Mouse (Mus musculus): Measurements from ENCODE around the gene 4930451I11Rik. TPM values are rescaled to one million over a fixed set of nuclear protein-coding genes. Genes with fewer than 3 reads are reported as not detected.
A peak's percentile ranks its signal among the peaks of the same experiment; 100 is the strongest.

Gene 4930451I11Rik
- polyA plus RNA-seq, 1 experiment from 2014 or later: not detected

DNA sequence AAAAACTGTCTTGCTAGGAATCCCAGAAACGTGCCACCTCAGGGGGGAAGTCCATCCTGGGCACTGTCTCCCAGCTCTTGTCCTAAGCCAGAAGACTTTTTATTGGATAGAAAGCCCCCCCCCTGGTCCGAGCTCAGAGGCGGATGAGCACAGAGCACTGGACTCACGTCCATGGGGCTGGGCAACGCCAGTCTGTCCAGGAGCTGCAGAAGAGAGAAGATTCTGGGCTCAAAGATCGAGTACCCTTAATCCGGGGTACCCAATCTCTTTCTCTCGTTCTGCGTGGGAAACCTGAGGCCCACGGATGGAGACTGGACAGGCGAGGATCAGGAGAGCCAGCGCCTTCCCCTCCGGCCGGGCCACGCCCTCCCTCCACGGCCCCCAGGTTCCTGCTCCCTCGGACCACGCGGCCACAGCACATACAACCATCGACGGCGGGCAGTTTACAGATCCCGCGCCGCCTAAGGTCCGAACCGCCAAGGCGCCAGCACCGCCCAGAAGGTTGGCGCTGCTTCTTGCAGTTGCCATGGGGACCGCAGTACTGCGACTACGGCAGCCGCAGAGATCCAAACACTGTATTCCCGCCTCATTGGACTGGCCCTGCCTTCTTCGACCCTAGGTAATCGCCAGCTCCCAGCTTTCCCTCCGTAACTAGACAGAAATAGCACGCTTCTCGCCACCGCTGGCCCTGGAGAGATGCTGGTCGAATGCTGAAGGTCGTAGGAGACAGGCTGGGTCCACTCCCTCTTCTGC lies 22.6 kb downstream of the 4930451I11Rik start:
- H3K4me1 ChIP-seq (ENCODE audit: control insufficient read depth, insufficient read depth, low read length): peaks cover 15% of the 10 kb centered on the region
- no peaks in the 10 kb centered on the region for H3K9me3 ChIP-seq (replicated peaks; ENCODE audit: control insufficient read depth, low read length, poor library complexity, severe bottlenecking)
- H3K27me3 ChIP-seq (ENCODE audit: control insufficient read depth, insufficient read depth, low read depth, low read length): no peaks in the 10 kb centered on the region
- H3K27ac ChIP-seq (ENCODE audit: low read length): peak overlapping the region; percentile 76
- peak overlapping the region; percentile 82 for H3K4me3 ChIP-seq (ENCODE audit: low read depth, low read length)
- H3K36me3 ChIP-seq (ENCODE audit: control insufficient read depth, insufficient read depth, low read length): no peaks in the 10 kb centered on the region
- WGBS: under 1% methylated on average over 40 of the region's 43 CpGs
- H3K4me2 ChIP-seq (ENCODE audit: low read length): peak overlapping the region; percentile 89
- ATAC-seq: peak; percentile 95
- peak overlapping the region; percentile 85 for H3K9ac ChIP-seq (ENCODE audit: low read depth, low read length)

DNA sequence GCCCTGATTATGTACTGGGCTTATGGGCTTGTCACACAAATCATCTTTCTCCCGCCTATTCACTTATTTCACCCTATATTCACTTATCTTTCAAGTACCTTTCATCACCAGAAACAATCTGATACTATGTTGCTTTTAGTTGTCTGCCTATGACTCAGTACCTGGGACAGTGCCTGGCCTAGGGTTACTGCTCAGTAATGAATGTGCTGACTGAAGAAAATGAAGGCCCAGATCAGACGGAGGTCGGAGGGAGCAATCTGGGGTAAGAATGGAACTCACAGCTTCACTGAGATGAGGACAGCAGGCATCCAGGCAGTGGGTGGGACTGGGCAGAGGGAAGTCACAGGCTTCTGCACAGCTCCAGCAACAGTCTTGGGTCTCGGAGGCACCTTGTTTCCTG lies 24.0 kb downstream of the 4930451I11Rik start:
- Histone ChIP-seq H3K4me2 (ENCODE audit: low read length) (no peak overlapping the region), H3K4me3 (ENCODE audit: low read depth, low read length) (no peak overlapping the region), H3K27ac (ENCODE audit: low read length) (no peak overlapping the region), H3K36me3 (ENCODE audit: control insufficient read depth, insufficient read depth, low read length) (no peaks in the 10 kb centered on the region), H3K4me1 (ENCODE audit: control insufficient read depth, insufficient read depth, low read length) (peaks cover 15% of the 10 kb centered on the region), H3K9me3 (replicated peaks; ENCODE audit: control insufficient read depth, low read length, poor library complexity, severe bottlenecking) (no peaks in the 10 kb centered on the region), H3K9ac (ENCODE audit: low read depth, low read length) (no peak overlapping the region), H3K27me3 (ENCODE audit: control insufficient read depth, insufficient read depth, low read depth, low read length) (no peaks in the 10 kb centered on the region)
- 76% methylated on average over 4 of the region's 4 CpGs for WGBS
- ATAC-seq: no peak

DNA sequence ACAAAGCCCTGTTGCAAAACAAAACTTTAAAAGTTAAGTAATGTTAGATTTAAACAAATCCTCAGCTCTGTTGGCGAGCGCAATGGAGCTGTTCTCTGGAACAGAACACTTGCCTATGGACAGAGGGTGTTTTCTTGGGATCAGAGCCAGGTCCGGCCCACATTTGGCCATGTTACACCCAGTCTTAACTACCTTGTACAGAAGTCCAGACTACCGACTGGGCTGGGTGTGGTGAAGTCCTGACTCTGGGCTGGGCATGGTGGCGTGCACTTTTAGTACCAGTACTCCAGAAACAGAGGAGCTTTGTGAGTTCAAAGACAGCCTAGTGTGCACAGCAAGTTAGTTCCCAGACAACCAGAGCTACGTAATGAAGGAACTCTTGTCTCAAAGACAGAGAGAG lies 24.5 kb downstream of the 4930451I11Rik start:
- no peak for ATAC-seq
- no peak overlapping the region for H3K4me2 ChIP-seq (ENCODE audit: low read length)
- H3K9ac ChIP-seq (ENCODE audit: low read depth, low read length): no peak overlapping the region
- no peaks in the 10 kb centered on the region for H3K27me3 ChIP-seq (ENCODE audit: control insufficient read depth, insufficient read depth, low read depth, low read length)
- 91% methylated on average over 6 of the region's 6 CpGs for WGBS
- H3K4me3 ChIP-seq (ENCODE audit: low read depth, low read length): no peak overlapping the region
- no peak overlapping the region for H3K27ac ChIP-seq (ENCODE audit: low read length)
- H3K4me1 ChIP-seq (ENCODE audit: control insufficient read depth, insufficient read depth, low read length): peaks cover 15% of the 10 kb centered on the region
- no peaks in the 10 kb centered on the region for H3K36me3 ChIP-seq (ENCODE audit: control insufficient read depth, insufficient read depth, low read length)
- H3K9me3 ChIP-seq (replicated peaks; ENCODE audit: control insufficient read depth, low read length, poor library complexity, severe bottlenecking): no peaks in the 10 kb centered on the region

DNA sequence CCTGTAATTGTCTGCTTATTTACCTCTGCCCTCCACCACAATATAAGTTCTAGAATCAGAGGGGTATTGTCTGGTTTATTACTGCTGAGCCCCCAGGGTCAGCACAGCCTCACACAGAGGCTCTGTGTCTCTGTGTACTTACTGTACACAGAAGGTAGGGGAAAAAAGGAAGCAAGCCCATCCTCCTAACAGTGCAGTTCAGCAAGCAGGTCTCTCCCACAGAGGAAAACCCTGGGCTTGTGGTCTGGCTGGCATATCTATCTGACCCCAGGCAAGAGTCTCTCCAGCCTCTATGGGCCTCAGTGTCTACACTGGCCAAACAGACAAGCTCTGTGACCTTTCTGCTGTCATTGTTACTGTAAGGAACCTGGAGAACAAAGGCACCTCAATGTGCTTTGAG lies 27.7 kb downstream of the 4930451I11Rik start:
- H3K4me2 ChIP-seq (ENCODE audit: low read length): no peak overlapping the region
- H3K9ac ChIP-seq (ENCODE audit: low read depth, low read length): peak overlapping the region; percentile 7; the same call in 1 of the 2 replicates
- no peaks in the 10 kb centered on the region for H3K9me3 ChIP-seq (replicated peaks; ENCODE audit: control insufficient read depth, low read length, poor library complexity, severe bottlenecking)
- no peaks in the 10 kb centered on the region for H3K36me3 ChIP-seq (ENCODE audit: control insufficient read depth, insufficient read depth, low read length)
- peaks cover 23% of the 10 kb centered on the region for H3K4me1 ChIP-seq (ENCODE audit: control insufficient read depth, insufficient read depth, low read length)
- H3K4me3 ChIP-seq (ENCODE audit: low read depth, low read length): no peak overlapping the region
- H3K27me3 ChIP-seq (ENCODE audit: control insufficient read depth, insufficient read depth, low read depth, low read length): no peaks in the 10 kb centered on the region
- H3K27ac ChIP-seq (ENCODE audit: low read length): no peak overlapping the region
- ATAC-seq: no peak

DNA sequence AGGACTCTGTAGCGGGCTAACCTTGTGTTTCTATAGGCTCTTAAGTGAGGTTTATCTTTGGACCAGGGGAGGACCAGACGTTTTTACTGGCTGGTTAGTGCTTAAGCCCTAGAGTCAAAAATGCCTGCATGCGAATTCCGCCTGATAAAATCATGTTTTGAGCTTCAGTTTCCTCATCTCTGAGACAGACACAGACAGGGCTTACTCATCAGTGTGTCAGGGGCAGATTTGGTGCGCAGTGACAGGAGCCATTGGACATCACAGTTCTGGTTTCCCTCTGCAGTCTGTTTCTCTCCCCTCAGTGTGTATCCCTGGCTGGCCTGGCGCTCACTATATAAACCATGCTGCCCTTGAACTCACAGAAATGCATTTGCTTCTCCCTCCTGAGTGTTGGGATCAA lies 28.3 kb downstream of the 4930451I11Rik start:
- Histone ChIP-seq H3K9ac (ENCODE audit: low read depth, low read length) (no peak overlapping the region), H3K36me3 (ENCODE audit: control insufficient read depth, insufficient read depth, low read length) (no peaks in the 10 kb centered on the region), H3K4me1 (ENCODE audit: control insufficient read depth, insufficient read depth, low read length) (peaks cover 20% of the 10 kb centered on the region), H3K4me3 (ENCODE audit: low read depth, low read length) (no peak overlapping the region), H3K27ac (ENCODE audit: low read length) (no peak overlapping the region), H3K27me3 (ENCODE audit: control insufficient read depth, insufficient read depth, low read depth, low read length) (no peaks in the 10 kb centered on the region), H3K4me2 (ENCODE audit: low read length) (no peak overlapping the region), H3K9me3 (replicated peaks; ENCODE audit: control insufficient read depth, low read length, poor library complexity, severe bottlenecking) (no peaks in the 10 kb centered on the region)
- WGBS: 91% methylated on average over 6 of the region's 6 CpGs
- no peak for ATAC-seq

DNA sequence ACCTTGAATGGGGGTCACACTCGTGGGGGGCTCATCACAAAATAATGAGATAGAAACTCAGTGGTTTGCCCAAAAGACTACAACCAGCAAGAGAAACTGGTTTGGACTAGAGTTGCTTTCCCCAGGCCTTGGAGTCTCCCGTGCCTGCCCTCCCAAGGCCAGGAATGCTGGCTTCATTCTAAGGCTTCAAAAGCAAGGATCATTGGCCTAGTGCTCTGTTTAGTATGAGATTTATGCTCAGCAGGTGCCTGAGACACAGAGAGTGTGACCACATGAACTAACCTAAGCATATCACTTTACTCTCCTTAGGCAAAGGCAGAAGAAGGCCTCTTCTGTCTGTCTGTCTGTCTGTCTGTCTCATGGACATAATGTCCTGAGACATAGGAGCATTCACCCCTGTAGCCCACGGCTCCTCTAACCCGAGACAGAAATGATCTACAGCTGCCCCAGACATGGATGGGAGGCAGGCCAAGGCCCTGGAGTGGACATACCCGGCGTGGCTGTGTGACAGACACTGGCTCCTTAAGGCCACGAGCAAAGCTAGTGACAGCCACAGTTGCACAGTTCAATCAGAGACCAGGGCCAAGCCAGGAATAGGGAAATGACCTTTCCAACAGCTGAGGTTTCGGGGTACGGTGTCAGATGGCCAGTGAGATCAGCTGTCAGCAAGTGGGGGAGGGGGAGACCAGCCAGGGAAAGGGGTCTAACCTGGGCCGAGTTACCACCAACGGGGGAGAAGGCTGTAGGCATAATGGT lies 29.1 kb downstream of the 4930451I11Rik start:
- Histone ChIP-seq H3K36me3 (ENCODE audit: control insufficient read depth, insufficient read depth, low read length) (no peaks in the 10 kb centered on the region), H3K9ac (ENCODE audit: low read depth, low read length) (no peak overlapping the region)
- WGBS: 89% methylated on average over 11 of the region's 11 CpGs

DNA sequence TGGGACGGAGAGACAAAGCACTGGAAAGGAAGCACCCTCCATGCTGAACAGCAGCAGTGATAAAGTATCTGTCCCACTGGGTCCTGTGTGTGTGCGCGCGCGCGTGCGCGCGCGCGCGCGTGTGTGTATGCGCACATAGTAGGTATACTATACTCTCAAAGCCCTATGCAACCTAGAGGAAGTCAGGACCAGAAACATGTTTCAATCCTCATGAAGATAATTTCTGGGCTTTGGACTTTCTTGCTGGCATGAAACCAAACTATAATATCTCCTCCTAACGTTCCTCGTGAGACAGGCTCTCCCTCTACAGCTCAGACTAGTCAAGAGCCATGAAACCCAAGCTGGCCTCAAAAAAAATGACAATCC lies 30.4 kb downstream of the 4930451I11Rik start:
- peaks cover 28% of the 10 kb centered on the region for H3K4me1 ChIP-seq (ENCODE audit: control insufficient read depth, insufficient read depth, low read length)
- no peak overlapping the region for H3K27ac ChIP-seq (ENCODE audit: low read length)
- H3K27me3 ChIP-seq (ENCODE audit: control insufficient read depth, insufficient read depth, low read depth, low read length): no peaks in the 10 kb centered on the region
- H3K36me3 ChIP-seq (ENCODE audit: control insufficient read depth, insufficient read depth, low read length): peaks cover 4% of the 10 kb centered on the region
- no peak overlapping the region for H3K4me3 ChIP-seq (ENCODE audit: low read depth, low read length)
- WGBS: 98% methylated on average over 16 of the region's 16 CpGs
- H3K9me3 ChIP-seq (replicated peaks; ENCODE audit: control insufficient read depth, low read length, poor library complexity, severe bottlenecking): no peaks in the 10 kb centered on the region
- ATAC-seq: no peak
- H3K9ac ChIP-seq (ENCODE audit: low read depth, low read length): no peak overlapping the region
- H3K4me2 ChIP-seq (ENCODE audit: low read length): no peak overlapping the region

More for the DNA sequence above, 29.1 kb downstream of the 4930451I11Rik start:
- Histone ChIP-seq H3K9me3 (replicated peaks; ENCODE audit: control insufficient read depth, low read length, poor library complexity, severe bottlenecking) (no peaks in the 10 kb centered on the region), H3K4me2 (ENCODE audit: low read length) (no peak overlapping the region), H3K27me3 (ENCODE audit: control insufficient read depth, insufficient read depth, low read depth, low read length) (no peaks in the 10 kb centered on the region), H3K4me1 (ENCODE audit: control insufficient read depth, insufficient read depth, low read length) (peaks cover 21% of the 10 kb centered on the region), H3K4me3 (ENCODE audit: low read depth, low read length) (no peak overlapping the region), H3K27ac (ENCODE audit: low read length) (no peak overlapping the region)
- no peak for ATAC-seq

DNA sequence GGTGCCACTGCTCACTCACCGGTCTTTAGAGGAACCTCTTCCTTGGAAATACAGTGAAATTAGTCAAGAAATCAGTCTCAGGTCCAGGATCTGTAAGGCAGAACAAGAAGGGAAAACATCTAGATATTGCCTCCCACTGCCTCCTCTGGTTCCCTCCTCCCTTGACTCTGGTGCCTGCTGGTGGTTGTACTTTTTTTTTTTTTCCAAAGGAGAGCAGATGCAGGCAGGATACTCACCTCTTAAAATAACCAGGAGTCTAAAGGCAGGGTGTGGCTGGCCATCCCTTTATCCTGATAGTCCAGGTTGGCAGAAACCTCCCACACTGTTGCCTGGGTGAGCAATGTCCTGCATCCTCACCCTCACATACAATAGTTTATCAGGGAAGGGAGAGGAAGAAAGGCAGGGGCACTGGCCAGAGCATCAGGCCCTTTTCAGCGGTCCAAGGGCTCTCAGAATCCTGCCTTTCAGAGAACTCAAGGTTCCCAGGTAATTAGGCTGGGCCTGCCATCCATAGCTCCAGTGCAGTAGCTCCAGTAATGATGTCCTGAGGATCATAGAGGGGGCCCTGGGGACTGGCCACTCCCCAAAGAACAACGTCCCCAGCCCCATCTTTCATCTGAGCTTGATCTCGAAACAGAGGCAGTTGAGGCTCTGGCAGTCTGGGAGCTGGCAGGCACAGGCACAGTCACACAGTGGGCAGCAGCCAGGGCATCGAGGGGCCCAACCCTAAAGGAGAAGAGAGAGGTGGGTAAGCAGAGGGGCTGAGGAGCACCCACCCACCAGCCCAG lies 31.0 kb downstream of the 4930451I11Rik start:
- 44% methylated on average over 5 of the region's 5 CpGs for WGBS
- ATAC-seq: no peak
- Histone ChIP-seq H3K4me1 (ENCODE audit: control insufficient read depth, insufficient read depth, low read length) (peaks cover 28% of the 10 kb centered on the region), H3K36me3 (ENCODE audit: control insufficient read depth, insufficient read depth, low read length) (peaks cover 8% of the 10 kb centered on the region), H3K4me3 (ENCODE audit: low read depth, low read length) (peak overlapping the region; percentile 88), H3K27ac (ENCODE audit: low read length) (peak overlapping the region; percentile 96), H3K4me2 (ENCODE audit: low read length) (peak overlapping the region; percentile 93), H3K27me3 (ENCODE audit: control insufficient read depth, insufficient read depth, low read depth, low read length) (no peaks in the 10 kb centered on the region), H3K9me3 (replicated peaks; ENCODE audit: control insufficient read depth, low read length, poor library complexity, severe bottlenecking) (no peaks in the 10 kb centered on the region), H3K9ac (ENCODE audit: low read depth, low read length) (peak overlapping the region; percentile 85)

Measured in midbrain, embryonic 16.5 days (tissue).